Mouse (Mus musculus): ENCODE measurements around the gene Dapk1.

The Dapk1 gene

DNA sequence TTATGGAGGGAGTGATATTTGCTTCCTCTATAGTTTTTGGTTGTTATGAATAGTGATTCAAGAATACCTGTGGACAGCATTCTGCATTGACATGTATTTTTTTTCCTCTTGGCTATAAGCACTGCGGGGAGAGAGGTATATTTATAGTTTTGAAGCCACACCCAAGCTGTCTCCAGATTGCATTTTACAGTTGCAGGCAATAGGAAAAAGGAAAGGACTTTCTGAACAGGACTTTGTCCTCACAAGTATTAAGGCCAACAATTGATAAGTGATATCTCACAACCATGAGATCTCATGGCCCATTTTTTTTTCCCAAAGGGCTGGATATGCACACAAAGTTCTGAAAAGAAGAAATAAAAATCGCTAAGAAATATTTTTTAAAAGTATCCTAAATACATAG lies 207.9 kb downstream of the Dapk1 start:
- DNase-seq (ENCODE audit: low spot score in 2 of 2) = no peak

- no peak for DNase-seq (ENCODE audit: low spot score in 2 of 2)
Measured at GRCm38 (mm10) chr13:60812768-60813167, 211.0 kb downstream of the Dapk1 start.

Data from frontal cortex, postnatal 36 days (tissue).